Mouse (Mus musculus) lung, embryonic 16.5 days (tissue): ENCODE data around the gene Bub3. TPM values are rescaled to one million over a fixed set of nuclear protein-coding genes. Genes with fewer than 3 reads are reported as not detected.
A peak's percentile ranks its signal among the peaks of the same experiment; 100 is the strongest.

Experiments
- ATAC-seq: fragments of 200-750 bp; cut with Nextera tagmentation; 2 replicates; pipeline ENCODE4 v1.8.0; 2017; ENCODE audit warnings: low read depth, mild to moderate bottlenecking, moderate library complexity
- H3K27ac ChIP-seq: fragments of 300-500 bp; sonication (generic); 2 replicates; pipeline ENCODE4 v1.5.1; 2014; ENCODE audit warnings: mild to moderate bottlenecking, control low read depth, low read length
- H3K27me3 ChIP-seq: fragments of 300-500 bp; sonication (generic); 2 replicates; pipeline ENCODE4 v1.6.1; 2014; ENCODE audit warnings: low read depth, low read length, mixed read lengths; ENCODE audit not compliant: control insufficient read depth, insufficient read depth
- H3K36me3 ChIP-seq: fragments of 300-500 bp; sonication (generic); 2 replicates; pipeline ENCODE4 v1.6.1; 2014; ENCODE audit warnings: low read length; ENCODE audit not compliant: control insufficient read depth, insufficient read depth
- H3K4me1 ChIP-seq: fragments of 300-500 bp; sonication (generic); replicated peaks from 2 replicates; pipeline ENCODE4 v1.6.1; 2014; ENCODE audit warnings: low read length, mixed read lengths; ENCODE audit not compliant: control insufficient read depth, insufficient read depth
- H3K4me2 ChIP-seq: fragments of 300-500 bp; sonication (generic); 2 replicates; pipeline ENCODE4 v1.6.1; 2014; ENCODE audit warnings: low read depth, low read length, control low read depth
- H3K4me3 ChIP-seq: fragments of 300-500 bp; sonication (generic); 2 replicates; pipeline ENCODE4 v1.5.1; 2014; ENCODE audit warnings: mild to moderate bottlenecking, low read length, control low read depth
- H3K9ac ChIP-seq: fragments of 300-500 bp; sonication (generic); 2 replicates; pipeline ENCODE4 v1.6.1; 2014; ENCODE audit warnings: low read length, control low read depth
- H3K9me3 ChIP-seq: fragments of 300-500 bp; sonication (generic); 2 replicates; pipeline ENCODE4 v1.6.1; 2016; ENCODE audit warnings: low read length; ENCODE audit not compliant: control insufficient read depth
- WGBS: fragments of 180-500 bp; shearing (Covaris S2); extraction: QIAGEN DNeasy Blood & Tissue Kit; methylation state at CpG from one replicate; pipeline ENCODE4 v1.1.7; 2014; 5-methylcytosine and 5-hydroxymethylcytosine counted together
- polyA plus RNA-seq: library from polyadenylated mRNA; unstranded; fragments of >200 nt; fragmentation: Nextera tagmentation; extraction: Ambion mirVana; gene quantifications from 2 replicates; pipeline ENCODE4 v1.2.1, GENCODE M21; 2015

Bub3 gene
- polyA plus RNA-seq, 1 experiment from 2014 or later = 243 TPM

DNA sequence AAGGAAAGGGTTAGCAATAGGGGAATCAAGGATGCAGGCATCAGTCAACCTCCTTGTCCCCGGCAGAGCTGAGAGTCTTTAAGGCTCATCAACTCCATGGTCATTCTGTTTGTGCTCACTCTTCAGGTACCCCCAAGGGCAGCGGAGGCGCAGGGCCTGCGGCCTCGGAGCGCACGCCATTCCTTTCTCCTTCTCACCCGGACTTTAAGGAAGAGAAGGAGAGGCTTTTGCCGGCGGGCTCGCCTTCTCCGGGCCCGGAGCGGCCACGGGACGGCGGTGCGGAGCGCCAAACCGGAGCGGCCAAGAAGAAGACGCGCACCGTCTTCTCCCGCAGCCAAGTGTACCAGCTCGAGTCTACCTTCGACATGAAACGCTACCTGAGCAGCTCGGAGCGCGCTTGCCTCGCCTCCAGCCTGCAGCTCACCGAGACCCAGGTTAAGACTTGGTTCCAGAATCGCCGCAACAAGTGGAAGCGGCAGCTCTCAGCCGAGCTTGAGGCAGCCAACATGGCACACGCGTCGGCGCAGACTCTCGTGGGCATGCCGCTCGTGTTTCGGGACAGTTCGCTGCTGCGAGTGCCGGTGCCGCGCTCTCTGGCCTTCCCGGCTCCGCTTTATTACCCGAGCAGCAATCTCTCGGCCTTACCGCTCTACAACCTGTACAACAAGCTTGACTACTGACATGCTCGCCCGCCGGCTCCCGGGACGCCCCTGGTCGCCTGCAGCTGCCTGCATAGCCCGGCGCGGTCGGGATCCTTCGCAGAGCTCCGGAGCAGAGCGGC lies 4.5 kb upstream of the Bub3 start:
- peak overlapping the region; percentile 26 for H3K4me2 ChIP-seq
- H3K4me1 ChIP-seq = peaks cover 16% of the 10 kb centered on the region
- no peaks in the 10 kb centered on the region for H3K36me3 ChIP-seq
- no peaks in the 10 kb centered on the region for H3K9me3 ChIP-seq
- H3K9ac ChIP-seq = no peak overlapping the region
- ATAC-seq = no peak
- peak overlapping the region; percentile 23; the same call in 1 of the 2 replicates for H3K4me3 ChIP-seq
- H3K27ac ChIP-seq = no peak overlapping the region
- H3K27me3 ChIP-seq = peaks cover 80% of the 10 kb centered on the region
- WGBS = under 1% methylated on average over 68 of the region's 68 CpGs

DNA sequence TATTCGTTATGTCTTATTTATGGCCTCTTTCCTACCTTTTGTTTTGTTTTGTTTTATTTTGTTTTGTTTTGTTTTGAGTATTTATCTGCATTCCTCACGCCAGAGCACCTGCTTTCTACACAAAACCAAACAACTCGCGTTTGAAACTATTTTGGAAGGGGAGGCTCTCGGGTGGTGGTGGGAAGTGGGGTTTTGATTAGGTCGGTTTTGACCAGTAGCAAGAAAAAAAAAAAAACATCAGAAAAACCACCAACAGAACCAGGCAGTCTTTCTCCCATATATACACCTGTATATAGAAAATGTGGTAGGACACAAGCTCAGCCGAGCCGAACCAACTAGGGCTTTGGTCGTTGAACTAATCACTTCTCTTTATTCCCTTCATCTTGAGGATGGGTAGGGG lies 3.9 kb upstream of the Bub3 start:
- Histone ChIP-seq H3K4me3 (no peak overlapping the region), H3K27ac (no peak overlapping the region), H3K4me2 (no peak overlapping the region), H3K9me3 (no peaks in the 10 kb centered on the region), H3K4me1 (peaks cover 17% of the 10 kb centered on the region), H3K27me3 (peaks cover 73% of the 10 kb centered on the region), H3K36me3 (no peaks in the 10 kb centered on the region), H3K9ac (no peak overlapping the region)
- 2% methylated on average over 9 of the region's 9 CpGs for WGBS
- ATAC-seq = no peak

DNA sequence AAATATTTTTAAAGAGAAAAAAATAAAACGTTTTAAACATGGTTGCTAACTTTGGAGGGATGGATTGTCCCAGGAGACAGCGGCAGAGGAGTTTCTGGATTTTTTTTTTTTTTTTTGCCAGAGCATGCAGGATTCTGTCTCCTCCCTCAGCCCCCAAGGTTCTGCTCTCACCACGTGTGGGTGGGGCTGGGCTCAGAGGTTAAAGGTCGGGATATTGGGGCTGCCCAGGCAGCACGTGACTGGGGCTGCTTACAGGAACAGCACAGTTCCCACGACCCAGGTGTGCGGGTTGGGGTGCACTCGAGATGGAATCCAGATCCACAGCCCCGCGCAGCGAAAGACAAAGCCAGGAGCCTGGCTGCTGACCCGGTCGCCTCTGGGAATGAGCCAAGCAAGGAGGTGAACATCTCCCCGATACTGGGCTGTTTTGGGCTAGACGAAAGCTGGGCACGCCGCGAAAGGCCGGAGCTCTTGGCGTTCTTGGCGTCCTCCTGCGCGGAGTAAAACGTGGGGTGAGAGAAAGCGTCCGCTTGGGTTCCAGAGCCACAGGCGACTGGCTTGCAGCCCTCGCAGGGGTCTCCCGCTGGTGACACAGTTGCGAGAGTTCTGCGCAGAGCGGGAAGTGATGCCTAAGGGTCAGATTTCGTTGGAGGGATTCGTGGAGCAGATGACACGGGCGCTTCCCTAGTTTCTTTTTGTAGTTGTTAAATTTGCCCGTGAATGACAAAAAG lies 3.3 kb upstream of the Bub3 start:
- Histone ChIP-seq H3K27ac (no peak overlapping the region), H3K4me3 (no peak overlapping the region; the same call in 1 of the 2 replicates), H3K9me3 (no peaks in the 10 kb centered on the region), H3K36me3 (no peaks in the 10 kb centered on the region; the same call in 1 of the 2 replicates), H3K9ac (no peak overlapping the region), H3K4me1 (peaks cover 20% of the 10 kb centered on the region), H3K4me2 (no peak overlapping the region), H3K27me3 (peaks cover 67% of the 10 kb centered on the region)
- WGBS = 2% methylated on average over 37 of the region's 37 CpGs
- ATAC-seq = no peak

DNA sequence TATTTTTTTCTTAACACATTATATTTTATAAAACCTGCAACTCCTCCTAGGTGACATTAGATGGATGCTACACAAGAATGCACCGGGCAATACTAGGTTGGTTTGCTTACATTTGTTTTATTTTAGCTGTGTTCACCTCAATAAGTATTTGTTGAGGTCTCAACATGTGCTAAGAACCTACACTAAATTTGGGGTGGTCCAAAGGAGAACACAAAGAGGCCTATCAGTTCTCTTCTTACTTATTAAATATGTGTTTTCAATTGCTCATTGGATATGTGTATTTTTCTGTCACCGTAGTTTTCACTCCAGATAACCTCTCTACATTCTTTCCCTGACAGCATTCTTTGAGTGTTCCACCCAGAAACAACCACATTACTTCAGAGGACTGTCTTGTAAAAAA lies 2.3 kb upstream of the Bub3 start:
- no peak for ATAC-seq
- Histone ChIP-seq H3K4me3 (no peak overlapping the region), H3K9me3 (no peaks in the 10 kb centered on the region), H3K4me2 (no peak overlapping the region), H3K4me1 (peaks cover 23% of the 10 kb centered on the region), H3K27me3 (peaks cover 57% of the 10 kb centered on the region), H3K9ac (no peak overlapping the region), H3K27ac (no peak overlapping the region), H3K36me3 (peaks cover 5% of the 10 kb centered on the region)
- WGBS = 35% methylated on average over 2 of the region's 2 CpGs

DNA sequence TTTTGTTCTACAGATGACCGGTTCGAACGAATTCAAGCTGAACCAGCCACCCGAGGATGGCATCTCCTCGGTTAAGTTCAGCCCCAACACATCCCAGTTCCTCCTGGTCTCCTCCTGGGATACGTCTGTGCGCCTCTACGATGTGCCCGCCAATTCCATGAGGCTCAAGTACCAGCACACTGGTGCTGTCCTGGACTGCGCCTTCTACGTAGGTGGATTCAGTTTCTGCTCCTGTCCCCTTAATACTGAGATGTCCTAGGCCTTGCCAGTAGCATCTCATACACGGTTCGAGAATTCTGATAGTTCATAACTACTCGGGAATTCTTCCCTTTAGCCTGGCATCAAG lies 648 bp downstream of the Bub3 start:
- WGBS = 0% methylated on average over 14 of the region's 14 CpGs

DNA sequence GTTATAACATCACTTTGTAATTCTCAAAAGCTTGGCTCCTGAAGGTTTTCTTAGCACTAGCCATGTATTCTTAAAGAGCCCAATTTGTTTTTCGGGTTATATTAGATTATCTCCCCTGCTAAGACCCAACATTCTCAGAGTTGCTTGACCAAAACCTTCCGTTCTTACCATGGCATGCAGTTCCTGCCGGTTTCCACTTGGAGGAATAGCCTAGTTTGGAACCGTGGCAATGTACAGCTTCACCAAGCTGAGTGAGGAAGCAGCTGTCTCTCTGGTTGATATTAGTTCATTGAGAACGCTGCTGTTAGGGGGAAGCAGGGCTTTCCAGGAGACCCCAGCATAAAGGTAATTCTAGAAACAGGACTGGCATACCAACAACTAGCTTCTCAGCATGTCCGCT lies 15.2 kb downstream of the Bub3 start:
- no peak overlapping the region for H3K4me2 ChIP-seq
- 70% methylated on average over 6 of the region's 6 CpGs for WGBS

More for the DNA sequence above, 648 bp downstream of the Bub3 start:
- H3K9ac ChIP-seq = peak overlapping the region; percentile 96
- peaks cover 29% of the 10 kb centered on the region for H3K27me3 ChIP-seq
- H3K4me3 ChIP-seq = peak overlapping the region; percentile 91
- peak overlapping the region; percentile 93 for H3K27ac ChIP-seq
- ATAC-seq = peak; percentile 47
- H3K4me2 ChIP-seq = peak overlapping the region; percentile 67
- peaks cover 26% of the 10 kb centered on the region for H3K36me3 ChIP-seq
- H3K9me3 ChIP-seq = no peaks in the 10 kb centered on the region
- H3K4me1 ChIP-seq = peaks cover 11% of the 10 kb centered on the region

DNA sequence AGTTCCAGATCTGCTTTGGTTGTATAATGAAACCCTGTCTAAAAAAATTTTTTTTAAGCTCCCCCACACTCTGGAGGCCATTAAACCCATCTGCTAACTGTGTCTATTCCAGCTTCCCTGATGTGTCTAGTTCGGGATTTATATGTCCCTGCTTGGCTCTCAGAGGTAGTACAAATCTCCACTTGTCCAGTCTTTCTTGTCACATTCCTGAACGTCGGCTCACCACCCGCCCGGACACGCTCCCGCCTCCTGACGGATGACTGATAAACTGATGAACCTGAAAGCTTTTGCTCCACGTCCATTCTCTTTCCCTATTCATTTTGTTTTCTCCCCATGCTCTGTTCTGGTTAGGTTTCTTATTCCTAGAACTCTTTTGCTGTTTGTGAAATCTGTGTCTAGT lies 22.2 kb downstream of the Bub3 start:
- no peaks in the 10 kb centered on the region for H3K36me3 ChIP-seq
- H3K4me2 ChIP-seq = no peak overlapping the region
- no peak overlapping the region for H3K4me3 ChIP-seq
- H3K9me3 ChIP-seq = no peaks in the 10 kb centered on the region
- no peak overlapping the region for H3K27ac ChIP-seq
- no peaks in the 10 kb centered on the region for H3K4me1 ChIP-seq
- no peak for ATAC-seq
- H3K27me3 ChIP-seq = no peaks in the 10 kb centered on the region
- WGBS = 13% methylated on average over 9 of the region's 9 CpGs
- no peak overlapping the region for H3K9ac ChIP-seq

More for the DNA sequence above, 15.2 kb downstream of the Bub3 start:
- Histone ChIP-seq H3K27ac (no peak overlapping the region), H3K4me3 (no peak overlapping the region), H3K36me3 (peaks cover 29% of the 10 kb centered on the region), H3K9ac (no peak overlapping the region), H3K9me3 (no peaks in the 10 kb centered on the region), H3K4me1 (no peaks in the 10 kb centered on the region), H3K27me3 (no peaks in the 10 kb centered on the region)
- ATAC-seq = no peak

DNA sequence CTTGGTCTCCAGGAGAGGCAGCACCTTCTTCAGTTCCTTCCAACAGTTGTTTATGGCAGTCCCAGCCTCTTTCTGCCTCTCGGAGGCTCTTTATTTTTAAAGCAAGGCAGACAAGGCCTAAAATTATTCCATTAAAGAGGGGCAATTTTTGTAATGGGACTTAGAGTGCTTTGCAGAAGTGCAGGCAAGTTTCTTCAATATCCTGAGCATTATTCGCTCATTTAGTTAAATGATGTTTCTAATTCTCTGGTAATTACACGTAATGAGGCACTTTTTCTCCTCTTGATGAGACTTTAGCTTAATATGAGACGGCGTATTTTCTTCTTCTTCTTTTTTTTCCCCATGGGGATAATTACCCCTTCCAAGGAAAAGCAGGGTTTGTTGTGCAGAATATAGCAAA lies 25.5 kb downstream of the Bub3 start:
- WGBS = 89% methylated on average over 5 of the region's 5 CpGs
- Histone ChIP-seq H3K4me3 (no peak overlapping the region), H3K9me3 (no peaks in the 10 kb centered on the region), H3K4me1 (no peaks in the 10 kb centered on the region), H3K27ac (no peak overlapping the region), H3K27me3 (no peaks in the 10 kb centered on the region), H3K9ac (no peak overlapping the region), H3K4me2 (no peak overlapping the region), H3K36me3 (no peaks in the 10 kb centered on the region)
- ATAC-seq = no peak

DNA sequence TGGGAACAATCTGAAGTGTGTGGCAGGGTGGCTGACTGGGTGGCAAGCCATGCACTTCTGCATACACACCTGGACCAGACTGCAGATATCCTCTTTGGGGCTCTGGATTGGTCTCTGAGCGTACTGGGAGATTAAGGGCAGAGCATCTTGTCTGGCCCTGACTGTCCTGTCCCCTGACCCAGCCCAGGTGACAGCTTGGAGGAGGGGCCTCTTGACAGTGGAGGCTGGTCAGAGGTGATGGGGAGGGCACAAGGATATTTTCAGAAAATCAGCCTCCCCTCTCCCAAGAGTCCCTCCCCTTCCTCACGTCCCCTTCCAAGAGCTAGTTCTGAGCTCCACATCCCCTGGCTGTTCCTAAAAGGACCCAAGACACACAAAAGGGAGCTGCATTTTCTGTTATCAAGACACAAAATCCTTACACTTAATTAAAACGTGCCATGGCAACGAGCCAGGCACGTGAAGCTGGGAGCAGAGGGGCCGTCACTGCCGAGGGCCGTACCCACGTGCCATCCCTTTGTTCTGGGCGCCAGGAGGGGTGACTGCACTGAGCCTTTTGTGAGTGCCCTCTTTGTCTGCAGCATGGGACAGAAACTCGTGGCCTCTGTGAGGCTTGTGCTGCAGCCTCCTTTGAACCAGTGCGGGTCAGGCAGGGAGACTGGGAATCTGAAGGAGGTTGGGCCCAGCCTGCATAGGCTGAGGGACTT lies 37.9 kb downstream of the Bub3 start:
- no peak overlapping the region for H3K4me3 ChIP-seq
- no peaks in the 10 kb centered on the region for H3K36me3 ChIP-seq
- WGBS = 15% methylated on average over 12 of the region's 12 CpGs
- no peak overlapping the region; the same call in 1 of the 2 replicates for H3K4me2 ChIP-seq
- no peaks in the 10 kb centered on the region for H3K9me3 ChIP-seq
- H3K27ac ChIP-seq = no peak overlapping the region
- no peaks in the 10 kb centered on the region for H3K27me3 ChIP-seq
- ATAC-seq = peak; percentile 23; the same call in 1 of the 2 replicates
- H3K9ac ChIP-seq = 0 out of 2 replicates have a peak overlapping the region, but pooled peaks have one; percentile 30
- H3K4me1 ChIP-seq = peaks cover 3% of the 10 kb centered on the region; the same call in 1 of the 2 replicates
